9 mouse cellular contexts compared by ENCODE assay signal in the genomic region with DNA sequence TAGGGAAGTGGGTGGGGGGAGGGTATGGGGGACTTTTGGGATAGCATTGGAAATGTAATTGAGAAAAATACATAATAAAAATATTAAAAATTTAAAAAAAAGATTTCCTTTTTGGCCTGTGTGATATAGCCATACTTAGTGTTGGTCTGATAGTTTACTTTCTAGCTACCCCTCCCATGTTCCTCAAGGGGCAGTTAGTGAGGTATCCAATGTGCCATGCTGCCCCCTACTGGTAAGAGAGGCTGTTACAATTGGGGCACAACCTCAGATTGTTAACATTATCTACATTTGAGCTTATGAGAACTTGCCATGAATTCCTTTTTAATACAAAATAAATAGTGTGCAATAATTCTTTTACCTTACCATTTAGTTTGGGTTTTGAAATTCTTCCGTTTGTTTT.
DNase-seq lines count a peak whose midpoint lies in the region; ATAC-seq and TF ChIP-seq lines count a peak whose summit lies in the region.
"Had no signal": no experiment of that assay in that cellular context is flagged by ENCODE, and none has a peak within 500 bp of the region (broad histone marks: within the 10 kb centered on the region; RNA-seq: fewer than 3 reads in every experiment).

No protein-coding gene starts in this region.

- H3K9me3 ChIP-seq in midbrain, embryonic 11.5 days (ENCODE audit: control insufficient read depth, low read length): no peaks in the 10 kb centered on the region
- H3K9me3 ChIP-seq in midbrain, embryonic 13.5 days: no peaks in the 10 kb centered on the region
- H3K9me3 ChIP-seq in neural tube, embryonic 11.5 days (ENCODE audit: control insufficient read depth, low read length): no peaks in the 10 kb centered on the region
- H3K9me3 ChIP-seq: limb, embryonic 13.5 days had no signal

- H3K4me2 ChIP-seq in midbrain, embryonic 11.5 days: no peak overlapping the region
- H3K4me2 ChIP-seq in midbrain, embryonic 13.5 days (replicated peaks): no peak overlapping the region
- no peak overlapping the region for H3K4me2 ChIP-seq in neural tube, embryonic 11.5 days (ENCODE audit: low read depth)
- H3K4me2 ChIP-seq: limb, embryonic 13.5 days had no signal

- H3K4me3 ChIP-seq in midbrain, embryonic 11.5 days (ENCODE audit: low read depth, low read length): no peak overlapping the region
- no peak overlapping the region for H3K4me3 ChIP-seq in midbrain, embryonic 13.5 days (replicated peaks)
- H3K4me3 ChIP-seq in neural tube, embryonic 11.5 days (ENCODE audit: low read depth, low read length): no peak overlapping the region
- H3K4me3 ChIP-seq: erythroblast, embryonic 14.5 days; limb, embryonic 13.5 days had no signal

- peak; percentile 68 for ATAC-seq in midbrain, embryonic 11.5 days (ENCODE audit: low FRiP score)
- no peak for ATAC-seq in midbrain, embryonic 13.5 days
- no peak for ATAC-seq in Patski
- peak; percentile 56; the same call in 1 of the 2 replicates for ATAC-seq in neural tube, embryonic 11.5 days (ENCODE audit: insufficient read depth, low FRiP score, low TSS enrichment)

- POLR2A ChIA-PET in Patski (lab: Charles Lee): no interaction called here

- peak; percentile 83 for TF ChIP-seq CTCF in Patski (IDR thresholded peaks at IDR 0.05)

- peaks cover 2% of the 10 kb centered on the region for H3K4me1 ChIP-seq in midbrain, embryonic 11.5 days (ENCODE audit: control insufficient read depth, insufficient read depth, low read length)
- peaks cover 16% of the 10 kb centered on the region for H3K4me1 ChIP-seq in midbrain, embryonic 13.5 days (replicated peaks)
- no peaks in the 10 kb centered on the region for H3K4me1 ChIP-seq in neural tube, embryonic 11.5 days (ENCODE audit: control insufficient read depth, insufficient read depth, low read length)
- H3K4me1 ChIP-seq: limb, embryonic 13.5 days had no signal

- DNase-seq in midbrain, embryonic 11.5 days (ENCODE audit: low spot score, missing footprints): peak; percentile 87
- DNase-seq in Patski (ENCODE audit: low read depth, low spot score): no peak
- peak; percentile 3 for DNase-seq in c-Kit-negative CD71-positive TER-119-positive erythroid progenitor cells, embryonic 14.5 days (ENCODE audit: low read depth, low spot score)
- peak; percentile 61 for DNase-seq in gastrocnemius, postnatal 10 days
- peak; percentile 48 to 80 for DNase-seq in kidney, postnatal 36 days
- peak; percentile 42 for DNase-seq in neural tube, embryonic 11.5 days (ENCODE audit: low spot score)

- no peak overlapping the region for H3K9ac ChIP-seq in midbrain, embryonic 11.5 days (ENCODE audit: low read length)
- no peak overlapping the region for H3K9ac ChIP-seq in midbrain, embryonic 13.5 days (replicated peaks)
- no peak overlapping the region for H3K9ac ChIP-seq in neural tube, embryonic 11.5 days (ENCODE audit: low read length)
- H3K9ac ChIP-seq: limb, embryonic 13.5 days had no signal

- in situ Hi-C loops in Patski (cut with MboI; ENCODE audit: low pct_unique_long_range_greater_than_20kb): no loop called here

- no peak overlapping the region for H3K27ac ChIP-seq in midbrain, embryonic 11.5 days (ENCODE audit: low read depth, low read length)
- H3K27ac ChIP-seq in midbrain, embryonic 13.5 days: no peak overlapping the region
- no peak overlapping the region for H3K27ac ChIP-seq in neural tube, embryonic 11.5 days (ENCODE audit: low read depth, low read length)
- H3K27ac ChIP-seq: limb, embryonic 13.5 days had no signal

- 28% methylated on average over 1 of the region's 1 CpGs for WGBS in midbrain, embryonic 11.5 days
- WGBS in midbrain, embryonic 13.5 days: 38% methylated on average over 1 of the region's 1 CpGs
- WGBS in neural tube, embryonic 11.5 days: 40% methylated on average over 1 of the region's 1 CpGs

- no peaks in the 10 kb centered on the region for H3K27me3 ChIP-seq in midbrain, embryonic 11.5 days (ENCODE audit: control insufficient read depth, insufficient read depth, low read length)
- H3K27me3 ChIP-seq in midbrain, embryonic 13.5 days: peaks cover 5% of the 10 kb centered on the region; the same call in 1 of the 2 replicates
- H3K27me3 ChIP-seq in Patski: peaks cover 11% of the 10 kb centered on the region
- H3K27me3 ChIP-seq in neural tube, embryonic 11.5 days (ENCODE audit: control insufficient read depth, insufficient read depth, low read length): no peaks in the 10 kb centered on the region
- H3K27me3 ChIP-seq: limb, embryonic 13.5 days had no signal

- no peaks in the 10 kb centered on the region for H3K36me3 ChIP-seq in midbrain, embryonic 11.5 days (ENCODE audit: control insufficient read depth, insufficient read depth, low read length)
- H3K36me3 ChIP-seq in midbrain, embryonic 13.5 days: no peaks in the 10 kb centered on the region
- H3K36me3 ChIP-seq in neural tube, embryonic 11.5 days (ENCODE audit: control insufficient read depth, insufficient read depth, low read length): no peaks in the 10 kb centered on the region
- H3K36me3 ChIP-seq: limb, embryonic 13.5 days had no signal

- CTCF ChIA-PET in Patski (lab: Charles Lee): interaction anchor here (0.7 to 2.0 kb wide), 16 partner anchors 8 to 376 kb away, joined by 3 to 13 read pairs (median 5); no protein-coding TSS in a partner anchor

Comparison
In these comparisons a context has a peak if more than half of its experiments do, and no peak if none do; other contexts are left out.
1. ATAC-seq: peak in midbrain, embryonic 11.5 days (single experiment) and neural tube, embryonic 11.5 days (single experiment); none in midbrain, embryonic 13.5 days (single experiment) and Patski (single experiment).